Mouse (Mus musculus) embryonic fibroblast, embryonic 13.5 days (primary cell): ENCODE data around the gene Ubr4.

Experiments used
- CTCF ChIP-seq: IDR thresholded peaks from 2 replicates; pipeline ENCODE4 v1.5.1; 2011; ENCODE audit warnings: mild to moderate bottlenecking, control low read depth, low read length, moderate library complexity, borderline replicate concordance; ENCODE audit not compliant: insufficient read depth
- POLR2A ChIP-seq: IDR thresholded peaks from 2 replicates; pipeline ENCODE4 v1.6.1; 2011; ENCODE audit warnings: low read depth, mild to moderate bottlenecking, control low read depth, low read length, moderate library complexity

DNA sequence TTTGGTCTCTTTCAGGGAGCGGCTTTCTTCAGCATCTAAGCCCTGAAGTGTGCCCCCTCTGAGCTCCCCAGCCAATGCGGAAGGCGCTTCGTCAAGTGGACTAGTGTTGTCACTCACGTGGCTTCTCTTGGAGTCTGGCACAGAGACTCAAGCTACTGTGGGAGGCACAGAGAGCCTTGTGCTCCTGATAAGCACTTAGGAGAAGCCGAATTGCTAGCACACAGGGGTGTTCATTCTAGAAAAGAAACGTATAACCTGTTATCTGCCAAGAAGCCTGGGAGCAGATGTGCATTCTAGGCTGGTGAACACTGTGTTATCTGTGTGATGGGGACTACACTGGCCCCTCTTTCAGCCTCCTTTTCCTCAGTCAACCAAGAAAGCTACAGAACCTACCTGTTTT lies 16.9 kb upstream of the Ubr4 start:
- TF ChIP-seq CTCF: no peak
- no peak for TF ChIP-seq POLR2A
